Mouse (Mus musculus) limb, embryonic 13.5 days (tissue): ENCODE results near the gene Pgm2. TPM values are rescaled to one million over a fixed set of nuclear protein-coding genes. Genes with fewer than 3 reads are reported as not detected.

Experiments
- ATAC-seq: fragments of 200-750 bp; cut with Nextera tagmentation; 2 replicates; pipeline ENCODE4 v1.8.0; 2017; ENCODE audit warnings: low read depth, moderate number of reproducible peaks, moderate TSS enrichment; ENCODE audit not compliant: low FRiP score
- H3K27ac ChIP-seq: fragments of 300-500 bp; sonication (generic); 2 replicates; pipeline ENCODE4 v1.5.1; 2015; ENCODE audit warnings: inconsistent platforms, mild to moderate bottlenecking, moderate library complexity
- H3K27me3 ChIP-seq: fragments of 300-500 bp; sonication (generic); 2 replicates; pipeline ENCODE4 v1.6.1; 2015; ENCODE audit warnings: mild to moderate bottlenecking, inconsistent platforms
- H3K36me3 ChIP-seq: fragments of 300-500 bp; sonication (generic); 2 replicates; pipeline ENCODE4 v1.6.1; 2015; ENCODE audit warnings: inconsistent platforms, mild to moderate bottlenecking, moderate library complexity
- H3K4me1 ChIP-seq: fragments of 300-500 bp; sonication (generic); 2 replicates; pipeline ENCODE4 v1.6.1; 2015; ENCODE audit warnings: inconsistent platforms
- H3K4me2 ChIP-seq: fragments of 300-500 bp; sonication (generic); replicated peaks from 2 replicates; pipeline ENCODE4 v1.6.1; 2015; ENCODE audit warnings: inconsistent platforms, mild to moderate bottlenecking, moderate library complexity
- H3K4me3 ChIP-seq: fragments of 300-500 bp; sonication (generic); 2 replicates; pipeline ENCODE4 v1.5.1; 2015; ENCODE audit warnings: moderate library complexity, mild to moderate bottlenecking, inconsistent platforms
- H3K9ac ChIP-seq: fragments of 300-500 bp; sonication (generic); 2 replicates; pipeline ENCODE4 v1.6.1; 2015; ENCODE audit warnings: mild to moderate bottlenecking, inconsistent platforms
- H3K9me3 ChIP-seq: fragments of 300-500 bp; sonication (generic); 2 replicates; pipeline ENCODE4 v1.6.1; 2016; ENCODE audit warnings: inconsistent platforms
- WGBS: fragments of 180-500 bp; shearing (Covaris S2); methylation state at CpG from one replicate; pipeline ENCODE4 v1.1.7; 2015; 5-methylcytosine and 5-hydroxymethylcytosine counted together
- polyA plus RNA-seq: library from polyadenylated mRNA; unstranded; fragments of >200 nt; fragmentation: Nextera tagmentation; extraction: Ambion mirVana; gene quantifications from 2 replicates; pipeline ENCODE4 v1.2.1, GENCODE M21; 2015

Pgm2 gene
- polyA plus RNA-seq, 1 experiment from 2014 or later = 32.5 TPM

- Histone ChIP-seq H3K4me1 (no peaks in the 10 kb centered on the region), H3K27ac (no peak overlapping the region), H3K9me3 (no peaks in the 10 kb centered on the region), H3K36me3 (no peaks in the 10 kb centered on the region), H3K4me3 (no peak overlapping the region), H3K27me3 (no peaks in the 10 kb centered on the region), H3K9ac (no peak overlapping the region), H3K4me2 (no peak overlapping the region)
- WGBS = 76% methylated on average over 4 of the region's 4 CpGs
- no peak for ATAC-seq
Observed at GRCm38 (mm10) chr5:64062882-64063621, 29.7 kb upstream of the Pgm2 start.

GRCm38 (mm10) chr5:64063622-64064355, 29.0 kb upstream of the Pgm2 start:
- ATAC-seq = no peak
- H3K27me3 ChIP-seq = no peaks in the 10 kb centered on the region
- H3K27ac ChIP-seq = no peak overlapping the region
- H3K4me2 ChIP-seq = no peak overlapping the region
- H3K36me3 ChIP-seq = no peaks in the 10 kb centered on the region
- no peaks in the 10 kb centered on the region for H3K9me3 ChIP-seq
- 78% methylated on average over 11 of the region's 11 CpGs for WGBS
- H3K9ac ChIP-seq = no peak overlapping the region
- H3K4me1 ChIP-seq = no peaks in the 10 kb centered on the region
- H3K4me3 ChIP-seq = no peak overlapping the region

- no peaks in the 10 kb centered on the region for H3K9me3 ChIP-seq
- no peaks in the 10 kb centered on the region for H3K36me3 ChIP-seq
- no peak overlapping the region for H3K4me2 ChIP-seq
- no peak overlapping the region for H3K4me3 ChIP-seq
- no peaks in the 10 kb centered on the region for H3K27me3 ChIP-seq
- H3K4me1 ChIP-seq = no peaks in the 10 kb centered on the region
- WGBS = 79% methylated on average over 3 of the region's 3 CpGs
- no peak for ATAC-seq
- H3K9ac ChIP-seq = no peak overlapping the region
- H3K27ac ChIP-seq = no peak overlapping the region
Observed at GRCm38 (mm10) chr5:64064401-64064800, 28.3 kb upstream of the Pgm2 start.

- Histone ChIP-seq H3K4me2 (no peak overlapping the region), H3K4me3 (no peak overlapping the region), H3K9ac (no peak overlapping the region), H3K27me3 (no peaks in the 10 kb centered on the region), H3K9me3 (no peaks in the 10 kb centered on the region), H3K27ac (no peak overlapping the region), H3K36me3 (no peaks in the 10 kb centered on the region), H3K4me1 (0 out of 2 replicates have a peak, but pooled peaks cover 3% of the 10 kb centered on the region)
- no peak for ATAC-seq
- 66% methylated on average over 6 of the region's 6 CpGs for WGBS
Observed at GRCm38 (mm10) chr5:64065497-64066046, 27.2 kb upstream of the Pgm2 start.

GRCm38 (mm10) chr5:64066159-64066558, 26.6 kb upstream of the Pgm2 start:
- no peak for ATAC-seq
- no peaks in the 10 kb centered on the region for H3K36me3 ChIP-seq
- WGBS = 84% methylated on average over 2 of the region's 2 CpGs
- no peaks in the 10 kb centered on the region for H3K27me3 ChIP-seq
- 0 out of 2 replicates have a peak, but pooled peaks cover 3% of the 10 kb centered on the region for H3K4me1 ChIP-seq
- H3K4me3 ChIP-seq = no peak overlapping the region
- no peaks in the 10 kb centered on the region for H3K9me3 ChIP-seq
- no peak overlapping the region for H3K4me2 ChIP-seq
- H3K27ac ChIP-seq = no peak overlapping the region
- no peak overlapping the region for H3K9ac ChIP-seq

GRCm38 (mm10) chr5:64067576-64067975, 25.2 kb upstream of the Pgm2 start:
- H3K36me3 ChIP-seq = no peaks in the 10 kb centered on the region
- H3K4me2 ChIP-seq = no peak overlapping the region
- H3K27me3 ChIP-seq = no peaks in the 10 kb centered on the region
- no peaks in the 10 kb centered on the region for H3K9me3 ChIP-seq
- H3K4me3 ChIP-seq = no peak overlapping the region
- no peak for ATAC-seq
- no peak overlapping the region for H3K27ac ChIP-seq
- no peak overlapping the region for H3K9ac ChIP-seq
- 0 out of 2 replicates have a peak, but pooled peaks cover 3% of the 10 kb centered on the region for H3K4me1 ChIP-seq
- WGBS = 87% methylated on average over 2 of the region's 2 CpGs

GRCm38 (mm10) chr5:64070081-64070673, 22.6 kb upstream of the Pgm2 start:
- Histone ChIP-seq H3K9ac (no peak overlapping the region), H3K36me3 (no peaks in the 10 kb centered on the region), H3K27me3 (no peaks in the 10 kb centered on the region), H3K4me3 (no peak overlapping the region), H3K27ac (no peak overlapping the region), H3K4me1 (0 out of 2 replicates have a peak, but pooled peaks cover 3% of the 10 kb centered on the region), H3K4me2 (no peak overlapping the region), H3K9me3 (no peaks in the 10 kb centered on the region)
- WGBS = 17% methylated on average over 4 of the region's 4 CpGs
- ATAC-seq = peak; percentile 94

- no peak for ATAC-seq
- no peaks in the 10 kb centered on the region for H3K9me3 ChIP-seq
- H3K4me1 ChIP-seq = 0 out of 2 replicates have a peak, but pooled peaks cover 3% of the 10 kb centered on the region
- no peak overlapping the region for H3K9ac ChIP-seq
- no peak overlapping the region for H3K27ac ChIP-seq
- H3K4me2 ChIP-seq = no peak overlapping the region
- 44% methylated on average over 2 of the region's 2 CpGs for WGBS
- H3K4me3 ChIP-seq = no peak overlapping the region
- no peaks in the 10 kb centered on the region for H3K27me3 ChIP-seq
- no peaks in the 10 kb centered on the region for H3K36me3 ChIP-seq
Observed at GRCm38 (mm10) chr5:64070742-64071476, 21.8 kb upstream of the Pgm2 start.

GRCm38 (mm10) chr5:64074455-64074854, 18.3 kb upstream of the Pgm2 start:
- Histone ChIP-seq H3K27ac (no peak overlapping the region), H3K4me1 (0 out of 2 replicates have a peak, but pooled peaks cover 3% of the 10 kb centered on the region), H3K36me3 (no peaks in the 10 kb centered on the region), H3K27me3 (no peaks in the 10 kb centered on the region), H3K4me2 (no peak overlapping the region), H3K9ac (no peak overlapping the region), H3K4me3 (no peak overlapping the region), H3K9me3 (no peaks in the 10 kb centered on the region)
- ATAC-seq = no peak
- WGBS = 80% methylated on average over 3 of the region's 3 CpGs

GRCm38 (mm10) chr5:64075506-64075905, 17.2 kb upstream of the Pgm2 start:
- Histone ChIP-seq H3K36me3 (no peaks in the 10 kb centered on the region), H3K4me1 (no peaks in the 10 kb centered on the region), H3K27me3 (no peaks in the 10 kb centered on the region), H3K9me3 (no peaks in the 10 kb centered on the region), H3K4me3 (no peak overlapping the region), H3K27ac (no peak overlapping the region), H3K9ac (no peak overlapping the region), H3K4me2 (no peak overlapping the region)
- WGBS = 58% methylated on average over 3 of the region's 3 CpGs
- ATAC-seq = no peak

GRCm38 (mm10) chr5:64077353-64077752, 15.4 kb upstream of the Pgm2 start:
- H3K4me1 ChIP-seq = no peaks in the 10 kb centered on the region
- no peak overlapping the region for H3K27ac ChIP-seq
- no peaks in the 10 kb centered on the region for H3K36me3 ChIP-seq
- H3K4me3 ChIP-seq = no peak overlapping the region
- H3K27me3 ChIP-seq = no peaks in the 10 kb centered on the region
- H3K9ac ChIP-seq = no peak overlapping the region
- ATAC-seq = no peak
- H3K9me3 ChIP-seq = no peaks in the 10 kb centered on the region
- WGBS = 69% methylated on average over 4 of the region's 4 CpGs
- no peak overlapping the region for H3K4me2 ChIP-seq
